Mouse (Mus musculus) limb, embryonic 10.5 days (tissue): ENCODE results near the gene Jmjd8. TPM values are rescaled to one million over a fixed set of nuclear protein-coding genes. Genes with fewer than 3 reads are reported as not detected.

Source experiments
- DNase-seq: peaks from one replicate; pipeline ENCODE4 v3.0.0-alpha.2; 2017; ENCODE audit warnings: low spot score
- H3K27ac ChIP-seq: fragments of 300-500 bp; sonication (generic); 2 replicates; pipeline ENCODE4 v1.5.1; 2016; ENCODE audit warnings: mild to moderate bottlenecking
- H3K27me3 ChIP-seq: fragments of 300-500 bp; sonication (generic); 2 replicates; pipeline ENCODE4 v1.6.1; 2016; ENCODE audit warnings: low read depth, mild to moderate bottlenecking; ENCODE audit not compliant: poor library complexity, severe bottlenecking
- H3K36me3 ChIP-seq: fragments of 300-500 bp; sonication (generic); 2 replicates; pipeline ENCODE4 v1.6.1; 2016; ENCODE audit warnings: mild to moderate bottlenecking, moderate library complexity
- H3K4me1 ChIP-seq: fragments of 300-500 bp; sonication (generic); 2 replicates; pipeline ENCODE4 v1.6.1; 2016
- H3K4me3 ChIP-seq: fragments of 300-500 bp; sonication (generic); 2 replicates; pipeline ENCODE4 v1.5.1; 2016; ENCODE audit warnings: mild to moderate bottlenecking, moderate library complexity
- H3K9me3 ChIP-seq: fragments of 300-500 bp; sonication (generic); replicated peaks from 2 replicates; pipeline ENCODE4 v1.6.1; 2016; ENCODE audit warnings: mild to moderate bottlenecking
- WGBS: fragments of 180-500 bp; shearing (Covaris S2); methylation state at CpG from one replicate; pipeline ENCODE4 v1.1.7; 2016; 5-methylcytosine and 5-hydroxymethylcytosine counted together
- polyA plus RNA-seq: library from polyadenylated mRNA; unstranded; fragments of >200 nt; fragmentation: Nextera tagmentation; extraction: Ambion mirVana; gene quantifications from 2 replicates; pipeline ENCODE4 v1.2.1, GENCODE M21; 2016

Jmjd8 gene
- 52.4 and 54.9 TPM in 2 replicates for polyA plus RNA-seq

- peaks cover 88% of the 10 kb centered on the region for H3K4me1 ChIP-seq
- peaks cover 60% of the 10 kb centered on the region for H3K36me3 ChIP-seq
- no peaks in the 10 kb centered on the region for H3K27me3 ChIP-seq
- peak; percentile 90 for DNase-seq
- no peaks in the 10 kb centered on the region for H3K9me3 ChIP-seq
- peak within 1 kb of the TSS; percentile 77 for H3K4me3 ChIP-seq
- peak within 1 kb of the TSS; percentile 93 for H3K27ac ChIP-seq
- 2% methylated on average over 32 of the region's 32 CpGs for WGBS
These were observed at the start of gene Jmjd8 for GRCm38 (mm10) chr17:25828712-25829557. Gene Jmjd8 (plus strand): TSS chr17:25828867.

- H3K4me1 ChIP-seq = peaks cover 30% of the 10 kb centered on the region
- peaks cover 58% of the 10 kb centered on the region for H3K36me3 ChIP-seq
- DNase-seq = no peak
- WGBS = 75% methylated on average over 6 of the region's 6 CpGs
- H3K27me3 ChIP-seq = no peaks in the 10 kb centered on the region
- H3K4me3 ChIP-seq = no peak overlapping the region
- H3K9me3 ChIP-seq = no peaks in the 10 kb centered on the region
- H3K27ac ChIP-seq = no peak overlapping the region
These were observed 47.3 kb upstream of the Jmjd8 start for GRCm38 (mm10) chr17:25781339-25781738.

- Histone ChIP-seq H3K27ac (no peak overlapping the region), H3K4me3 (peak overlapping the region; percentile 79; the same call in 1 of the 2 replicates)
These were observed 45.6 kb upstream of the Jmjd8 start for GRCm38 (mm10) chr17:25783086-25783485.

GRCm38 (mm10) chr17:25783861-25784574 lies 44.6 kb upstream of the Jmjd8 start:
- Histone ChIP-seq H3K27ac (peak overlapping the region; percentile 95), H3K4me1 (peaks cover 30% of the 10 kb centered on the region), H3K36me3 (peaks cover 68% of the 10 kb centered on the region), H3K9me3 (no peaks in the 10 kb centered on the region), H3K27me3 (no peaks in the 10 kb centered on the region), H3K4me3 (peak overlapping the region; percentile 79)
- no peak for DNase-seq
- 86% methylated on average over 15 of the region's 15 CpGs for WGBS

More at GRCm38 (mm10) chr17:25783086-25783485, 45.6 kb upstream of the Jmjd8 start:
- DNase-seq = no peak
- Histone ChIP-seq H3K36me3 (peaks cover 60% of the 10 kb centered on the region), H3K4me1 (peaks cover 30% of the 10 kb centered on the region), H3K9me3 (no peaks in the 10 kb centered on the region), H3K27me3 (no peaks in the 10 kb centered on the region)
- WGBS = 88% methylated on average over 7 of the region's 7 CpGs

- Histone ChIP-seq H3K36me3 (peaks cover 68% of the 10 kb centered on the region), H3K27me3 (no peaks in the 10 kb centered on the region), H3K4me1 (peaks cover 30% of the 10 kb centered on the region), H3K27ac (peak within 1 kb of the TSS; percentile 95), H3K4me3 (peak within 1 kb of the TSS; percentile 79), H3K9me3 (no peaks in the 10 kb centered on the region)
- peak; percentile 99 for DNase-seq
- WGBS = under 1% methylated on average over 23 of the region's 23 CpGs
These were observed 43.4 kb upstream of the Jmjd8 start, which contains the start of gene Haghl for GRCm38 (mm10) chr17:25785281-25785745. Gene Haghl (minus strand): TSS chr17:25785673.

GRCm38 (mm10) chr17:25786280-25786679 lies 42.4 kb upstream of the Jmjd8 start, which contains the start of gene Ccdc78:
Gene Ccdc78 (plus strand): TSS chr17:25786580.
- WGBS = 88% methylated on average over 3 of the region's 3 CpGs
- DNase-seq = no peak
- Histone ChIP-seq H3K9me3 (no peaks in the 10 kb centered on the region), H3K4me3 (peak within 1 kb of the TSS; percentile 79), H3K27me3 (no peaks in the 10 kb centered on the region), H3K27ac (peak within 1 kb of the TSS; percentile 95), H3K4me1 (peaks cover 38% of the 10 kb centered on the region), H3K36me3 (peaks cover 61% of the 10 kb centered on the region)

GRCm38 (mm10) chr17:25786781-25787504 lies 41.7 kb upstream of the Jmjd8 start:
- no peak for DNase-seq
- Histone ChIP-seq H3K27me3 (no peaks in the 10 kb centered on the region), H3K27ac (no peak overlapping the region; the same call in 1 of the 2 replicates), H3K4me1 (peaks cover 44% of the 10 kb centered on the region), H3K4me3 (0 out of 2 replicates have a peak overlapping the region, but pooled peaks have one; percentile 6), H3K9me3 (no peaks in the 10 kb centered on the region), H3K36me3 (peaks cover 55% of the 10 kb centered on the region)
- WGBS = 93% methylated on average over 9 of the region's 9 CpGs

GRCm38 (mm10) chr17:25791320-25791842 lies 37.3 kb upstream of the Jmjd8 start:
- WGBS = 32% methylated on average over 19 of the region's 19 CpGs
- Histone ChIP-seq H3K27ac (peak overlapping the region; percentile 91), H3K36me3 (peaks cover 58% of the 10 kb centered on the region), H3K27me3 (no peaks in the 10 kb centered on the region), H3K4me1 (peaks cover 58% of the 10 kb centered on the region), H3K4me3 (peak overlapping the region; percentile 74), H3K9me3 (no peaks in the 10 kb centered on the region)
- peak; percentile 52 for DNase-seq

- Histone ChIP-seq H3K4me3 (peak overlapping the region; percentile 74), H3K27me3 (no peaks in the 10 kb centered on the region), H3K9me3 (no peaks in the 10 kb centered on the region), H3K27ac (peak overlapping the region; percentile 91), H3K36me3 (peaks cover 58% of the 10 kb centered on the region), H3K4me1 (peaks cover 62% of the 10 kb centered on the region)
- WGBS = under 1% methylated on average over 45 of the region's 45 CpGs
- DNase-seq = peak; percentile 89
These were observed 36.7 kb upstream of the Jmjd8 start for GRCm38 (mm10) chr17:25791843-25792527.

GRCm38 (mm10) chr17:25792615-25793014 lies 36.1 kb upstream of the Jmjd8 start, which contains the start of gene Fam173a:
Gene Fam173a (minus strand): TSS chr17:25792901.
- peak; percentile 75 for DNase-seq
- peaks cover 68% of the 10 kb centered on the region for H3K4me1 ChIP-seq
- 2% methylated on average over 14 of the region's 14 CpGs for WGBS

GRCm38 (mm10) chr17:25794197-25794596 lies 34.5 kb upstream of the Jmjd8 start:
- H3K36me3 ChIP-seq = peaks cover 38% of the 10 kb centered on the region
- WGBS = 84% methylated on average over 13 of the region's 13 CpGs
- H3K27me3 ChIP-seq = no peaks in the 10 kb centered on the region
- peak overlapping the region; percentile 15; the same call in 1 of the 2 replicates for H3K27ac ChIP-seq
- DNase-seq = no peak
- H3K9me3 ChIP-seq = no peaks in the 10 kb centered on the region
- H3K4me3 ChIP-seq = peak overlapping the region; percentile 87; the same call in 1 of the 2 replicates
- peaks cover 70% of the 10 kb centered on the region for H3K4me1 ChIP-seq

More at GRCm38 (mm10) chr17:25792615-25793014, 36.1 kb upstream of the Jmjd8 start, which contains the start of gene Fam173a:
- H3K9me3 ChIP-seq = no peaks in the 10 kb centered on the region
- H3K27ac ChIP-seq = peak within 1 kb of the TSS; percentile 91
- peaks cover 52% of the 10 kb centered on the region for H3K36me3 ChIP-seq
- no peaks in the 10 kb centered on the region for H3K27me3 ChIP-seq
- H3K4me3 ChIP-seq = peak within 1 kb of the TSS; percentile 74
